Mouse (Mus musculus): ENCODE data around the gene Ccdc185. TPM values are rescaled to one million over a fixed set of nuclear protein-coding genes. Genes with fewer than 3 reads are reported as not detected.
A peak's percentile ranks its signal among the peaks of the same experiment; 100 is the strongest.

The Ccdc185 gene
- total RNA-seq, 2 experiments from 2014 or later = not detected

DNA sequence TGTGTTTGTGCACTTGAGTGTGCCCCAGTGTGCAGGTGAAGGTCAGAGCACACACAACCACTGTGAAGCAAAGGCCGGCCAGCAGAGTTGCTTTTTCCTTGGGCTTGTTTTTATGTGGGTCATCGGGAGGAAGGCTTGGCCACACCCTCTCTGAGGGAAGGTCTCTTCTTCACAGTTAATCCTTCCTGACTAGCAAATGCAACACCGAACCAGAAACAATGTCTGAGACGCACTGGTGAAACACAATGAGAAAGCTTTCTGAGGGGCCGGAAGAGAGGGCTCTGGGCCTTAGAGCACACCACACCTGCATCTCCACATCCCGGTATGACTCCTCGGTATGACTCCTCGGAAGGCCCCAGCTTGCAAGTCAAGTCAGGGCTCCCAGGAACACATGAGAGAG is 2.3 kb upstream of the Ccdc185 start:
- ATAC-seq (replicated peaks; ENCODE audit: low FRiP score, low TSS enrichment, poor library complexity, severe bottlenecking) = no peak

DNA sequence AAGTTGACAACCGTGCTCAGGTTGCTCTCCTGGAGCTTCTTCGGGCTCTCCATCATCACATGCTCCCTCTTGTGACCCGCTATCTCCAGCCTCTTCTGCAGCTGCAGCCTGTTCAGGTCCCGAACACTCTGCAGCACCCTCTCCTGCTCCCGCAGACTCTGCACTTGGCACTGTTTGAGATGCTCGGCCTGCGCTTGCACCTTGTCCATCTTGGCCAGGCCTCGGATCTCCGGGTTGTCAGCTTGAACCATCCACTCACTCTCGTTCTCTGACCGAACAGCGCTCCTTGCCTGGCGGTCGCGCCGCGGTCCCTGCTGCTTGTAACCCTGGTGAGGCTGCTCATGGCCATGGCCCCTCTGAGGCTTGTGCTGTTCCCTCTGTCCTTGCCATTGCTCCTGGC is 1.1 kb downstream of the Ccdc185 start:
- ATAC-seq (replicated peaks; ENCODE audit: low FRiP score, low TSS enrichment, poor library complexity, severe bottlenecking) = no peak

DNA sequence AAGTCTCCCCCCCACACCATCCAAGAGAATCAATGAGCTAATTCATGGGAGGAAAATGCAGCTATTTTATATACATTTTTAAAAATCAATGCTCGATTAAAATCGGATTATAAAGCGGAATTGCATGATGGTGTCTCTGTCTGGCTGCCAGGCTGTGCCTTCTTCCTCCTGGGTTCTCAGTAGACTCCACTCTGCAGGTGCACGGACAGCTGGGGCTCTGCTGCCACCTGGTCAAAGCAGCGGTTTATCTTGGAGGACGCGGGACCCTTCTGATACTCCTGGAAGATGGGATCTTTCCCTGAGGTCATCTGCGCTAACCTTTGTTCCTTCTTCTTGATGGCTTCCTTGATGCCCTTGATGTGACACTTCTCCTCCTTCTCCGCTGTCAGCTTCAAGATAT is 1.9 kb downstream of the Ccdc185 start:
- no peak for ATAC-seq (replicated peaks; ENCODE audit: low FRiP score, low TSS enrichment, poor library complexity, severe bottlenecking)

DNA sequence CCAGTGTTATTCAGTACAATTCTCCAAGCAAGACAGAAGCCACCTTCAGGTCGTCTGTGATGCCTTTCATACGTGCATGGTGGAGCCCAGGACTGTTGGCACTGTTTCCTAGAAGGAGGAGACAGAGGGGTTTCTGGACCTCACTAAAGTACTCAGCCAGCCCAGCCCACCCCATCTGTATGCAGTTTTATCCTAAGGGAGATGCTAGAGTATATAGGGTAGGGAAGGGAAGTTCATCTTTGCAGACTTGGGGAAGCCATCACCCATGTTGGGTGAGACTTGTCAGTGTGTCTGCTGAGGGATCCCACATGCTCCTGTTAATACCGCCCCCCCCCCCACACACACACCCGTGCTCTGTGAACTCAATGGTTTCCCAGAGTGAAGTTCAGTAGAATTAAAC is 13.1 kb downstream of the Ccdc185 start:
- 0 out of 2 replicates have a peak, but pooled peaks have one; percentile 18 for ATAC-seq (replicated peaks; ENCODE audit: low FRiP score, low TSS enrichment, poor library complexity, severe bottlenecking)

DNA sequence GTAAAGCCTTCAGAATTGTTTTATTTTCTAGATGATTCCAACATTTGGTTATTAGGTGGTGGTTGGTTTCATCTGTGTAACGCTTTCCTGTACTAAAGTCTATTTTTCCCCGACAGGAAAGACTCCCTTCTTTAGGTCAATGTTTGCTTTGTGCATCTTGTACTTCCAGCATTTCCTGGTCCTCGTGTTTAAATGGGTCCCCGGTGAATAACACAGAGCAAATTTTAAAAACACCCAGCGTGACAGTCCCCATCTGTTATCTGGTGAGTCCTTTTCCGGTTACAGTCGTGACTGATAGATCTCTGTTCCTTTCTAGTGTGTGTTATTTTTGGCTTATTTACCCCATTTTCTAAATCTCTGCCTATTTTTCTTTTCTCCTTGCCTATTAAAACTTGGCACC is 16.3 kb downstream of the Ccdc185 start:
- ATAC-seq (replicated peaks; ENCODE audit: low FRiP score, low TSS enrichment, poor library complexity, severe bottlenecking) = no peak

DNA sequence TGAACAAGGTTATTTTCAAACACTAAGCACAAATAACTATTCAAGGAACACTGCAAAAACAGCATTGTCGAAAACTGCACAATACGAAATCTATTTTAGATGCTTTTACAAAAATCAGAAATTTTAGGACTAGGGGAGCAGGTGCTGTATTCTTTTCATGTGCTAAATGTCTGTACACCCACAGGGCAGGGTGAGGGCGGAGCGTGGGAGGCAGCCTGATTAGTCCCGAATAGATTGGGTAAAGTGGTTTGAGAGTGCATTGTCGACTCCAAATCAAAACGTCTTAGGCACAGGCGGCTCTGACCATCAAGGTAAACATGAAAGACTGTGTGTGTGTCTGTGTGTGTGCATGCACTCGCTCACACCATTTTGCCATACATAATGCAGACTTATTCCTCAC is 20.0 kb downstream of the Ccdc185 start:
- ATAC-seq (replicated peaks; ENCODE audit: low FRiP score, low TSS enrichment, poor library complexity, severe bottlenecking) = no peak

DNA sequence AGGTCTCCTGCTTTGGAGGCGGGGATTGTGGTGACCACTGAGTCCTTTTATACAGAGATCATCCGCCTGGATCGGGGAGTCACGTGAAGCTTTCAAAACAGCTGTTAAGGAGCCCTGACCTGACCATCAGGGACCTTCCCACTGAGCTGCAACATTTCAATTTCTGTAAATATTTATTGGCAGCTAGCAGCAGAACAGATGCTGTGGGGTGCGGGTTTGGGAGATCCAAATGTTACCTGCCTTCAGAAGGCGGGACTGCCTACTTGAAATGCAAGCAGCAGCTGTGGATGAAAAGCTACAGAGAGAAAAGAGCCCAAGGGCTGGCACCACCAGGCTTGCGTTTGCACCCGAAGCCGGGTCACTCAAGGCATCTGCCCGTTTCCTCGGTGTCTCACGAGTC is 21.4 kb downstream of the Ccdc185 start:
- ATAC-seq (replicated peaks; ENCODE audit: low FRiP score, low TSS enrichment, poor library complexity, severe bottlenecking) = no peak

DNA sequence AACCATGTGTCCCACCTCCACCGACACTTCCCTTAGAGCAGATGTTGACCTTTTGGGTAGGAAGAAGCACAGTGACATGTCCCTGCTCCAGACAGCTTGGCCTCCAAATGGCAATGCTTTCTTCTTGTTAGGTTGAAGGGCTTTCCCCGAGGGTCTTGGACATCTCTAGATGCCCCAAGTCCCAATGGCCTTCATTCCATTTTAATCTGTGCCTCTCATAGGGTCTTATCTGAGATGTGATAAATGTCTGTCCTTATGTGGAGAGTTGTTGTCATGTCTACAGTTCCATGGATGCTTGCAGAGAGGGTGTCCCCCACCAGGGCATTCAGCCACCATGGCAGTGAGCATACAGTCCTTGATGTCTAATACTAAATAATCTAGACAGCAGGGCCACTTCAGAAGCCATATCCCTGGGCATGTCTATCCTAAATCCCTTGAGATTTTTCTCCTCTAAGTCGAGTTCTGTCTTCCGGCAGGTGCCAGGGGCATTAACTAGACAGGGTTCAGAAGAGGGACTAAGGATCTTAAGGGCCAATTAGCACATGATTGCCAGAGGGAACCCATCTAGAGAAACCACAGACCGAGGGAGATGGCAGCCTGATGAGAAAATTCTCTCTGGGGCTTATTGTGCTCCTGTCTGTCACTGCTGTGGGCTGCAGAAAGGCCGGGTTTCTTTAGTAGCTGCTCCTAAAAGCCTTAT is 34.6 kb downstream of the Ccdc185 start:
- no peak for ATAC-seq (replicated peaks; ENCODE audit: low FRiP score, low TSS enrichment, poor library complexity, severe bottlenecking)

DNA sequence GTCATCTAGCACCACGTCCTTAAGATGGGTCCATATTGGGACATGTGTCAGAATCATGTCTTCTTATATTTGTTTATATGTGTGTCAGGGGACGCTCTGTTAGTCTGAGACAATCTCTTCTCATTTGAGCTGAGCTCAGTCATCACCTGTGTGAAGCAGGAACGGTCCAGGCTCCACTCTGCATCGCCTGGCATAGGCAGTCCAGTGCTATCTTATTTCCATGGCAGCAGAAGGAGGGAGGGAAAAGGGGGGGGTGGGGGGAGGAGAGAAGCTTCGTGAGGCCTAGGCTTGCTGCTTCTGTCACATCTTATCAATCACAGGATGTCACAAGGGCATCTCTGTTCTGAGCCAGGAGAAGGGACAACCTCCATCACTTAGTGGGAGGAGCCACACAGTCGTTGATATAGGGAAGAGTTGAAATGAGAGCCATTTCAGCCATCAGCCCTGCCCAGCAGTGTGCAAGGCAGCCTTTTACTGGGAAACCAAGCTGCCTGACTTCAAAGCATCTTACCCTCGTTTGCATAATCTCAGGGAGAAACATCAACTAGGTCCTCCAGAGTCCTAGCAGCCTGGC is 37.5 kb downstream of the Ccdc185 start:
- ATAC-seq (replicated peaks; ENCODE audit: low FRiP score, low TSS enrichment, poor library complexity, severe bottlenecking) = no peak

DNA sequence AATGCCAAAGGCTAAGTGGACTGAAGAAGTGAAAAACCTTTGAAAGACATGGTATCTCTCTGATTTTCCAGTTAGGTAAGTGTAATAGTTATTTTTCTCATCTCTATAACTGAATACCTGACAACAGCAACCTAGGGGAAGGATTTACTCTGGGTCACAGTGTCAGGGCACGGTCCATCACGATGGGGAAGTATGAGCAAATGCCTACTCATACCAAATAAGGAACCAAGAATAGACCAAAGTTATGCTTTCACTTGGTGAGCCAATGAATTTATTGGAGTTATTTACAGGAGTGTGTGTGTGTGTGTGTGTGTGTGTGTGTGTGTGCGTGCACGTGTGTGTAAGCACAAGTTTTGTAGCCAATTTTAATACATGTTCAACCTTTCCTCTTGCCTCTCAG is 41.5 kb downstream of the Ccdc185 start:
- ATAC-seq (replicated peaks; ENCODE audit: low FRiP score, low TSS enrichment, poor library complexity, severe bottlenecking) = no peak

DNA sequence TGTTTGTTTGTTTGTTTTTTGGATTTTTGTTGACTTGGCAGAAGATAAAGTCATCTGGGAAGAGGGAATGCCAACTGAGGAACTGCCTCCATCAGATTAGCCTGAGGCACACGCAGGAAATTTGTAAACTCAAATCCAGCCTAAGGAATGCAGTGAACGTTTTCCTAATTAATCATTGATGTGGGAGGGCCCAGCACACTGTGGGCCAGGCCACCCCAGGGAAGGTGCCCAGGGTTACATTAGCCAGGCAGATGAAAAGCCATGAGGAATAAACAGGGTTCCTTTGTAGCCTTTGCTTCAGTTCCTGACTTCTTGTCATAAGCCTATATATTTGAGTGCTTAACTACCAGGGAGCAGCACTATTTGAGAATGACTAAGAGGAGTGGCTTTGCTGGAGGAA is 44.1 kb downstream of the Ccdc185 start:
- no peak for ATAC-seq (replicated peaks; ENCODE audit: low FRiP score, low TSS enrichment, poor library complexity, severe bottlenecking)

DNA sequence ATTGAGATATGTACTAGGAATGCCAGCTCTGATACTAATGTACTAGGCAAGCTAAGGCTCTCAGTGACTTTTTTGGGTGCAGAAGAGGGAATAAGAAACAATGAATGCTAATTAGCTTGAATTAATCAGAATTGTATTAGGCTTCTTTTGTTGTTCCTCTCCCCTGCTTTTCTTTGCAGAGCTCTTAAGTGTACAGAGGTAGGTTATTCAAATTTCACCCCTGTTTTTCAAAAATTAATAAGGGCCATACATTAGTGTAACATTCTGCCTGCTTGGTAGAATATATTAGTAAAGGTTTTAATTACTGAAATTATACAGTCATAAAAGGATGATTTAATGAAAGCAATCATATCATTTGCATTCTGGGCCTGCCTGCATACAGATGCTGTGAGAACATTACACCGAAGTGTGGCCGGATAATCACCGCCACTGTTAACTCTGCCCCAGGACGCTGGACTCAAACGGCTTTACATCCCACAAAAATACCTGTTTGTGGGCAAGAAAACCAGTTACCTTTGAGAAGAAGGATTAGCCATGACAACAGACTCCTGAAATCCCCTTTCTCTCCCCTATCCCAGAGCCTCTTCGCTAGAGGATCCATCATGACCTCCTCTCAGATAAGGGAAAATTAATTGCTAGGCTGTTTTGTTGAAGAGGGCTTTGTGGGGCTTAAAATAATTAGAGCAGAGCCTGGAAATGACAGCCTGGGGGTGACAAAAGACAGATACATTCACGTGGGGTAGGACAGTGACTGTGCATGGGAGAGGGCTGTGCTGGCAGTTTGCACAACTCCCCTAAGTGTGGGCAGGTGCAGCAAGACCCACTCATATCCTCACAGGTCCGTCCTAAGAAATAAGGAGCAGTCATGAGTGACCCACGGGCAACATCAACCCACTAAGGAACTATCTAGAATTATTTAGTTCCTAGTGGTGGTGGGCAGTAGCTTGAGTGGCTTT is 49.3 kb downstream of the Ccdc185 start:
- no peak for ATAC-seq (replicated peaks; ENCODE audit: low FRiP score, low TSS enrichment, poor library complexity, severe bottlenecking)

Other genes with a start within 250 kb of the Ccdc185 start
- 2.4 and 6.1 TPM in 2 replicates for gene Capn2, start 231.6 kb downstream of the Ccdc185 start, total RNA-seq (2014; fragmentation: Nextera tagmentation)
- gene Capn2, start 231.6 kb downstream of the Ccdc185 start, total RNA-seq (2017) = 7.2 and 16.2 TPM in 2 replicates
- gene Capn8, start 184.2 kb downstream of the Ccdc185 start, total RNA-seq (2014; fragmentation: Nextera tagmentation) = not detected in 2 replicates
- not detected in 2 replicates for gene Capn8, start 184.2 kb downstream of the Ccdc185 start, total RNA-seq (2017)
- 0.12 and 0.26 TPM in 2 replicates for gene Susd4, start 14.7 kb upstream of the Ccdc185 start, total RNA-seq (2014; fragmentation: Nextera tagmentation)
- gene Susd4, start 14.7 kb upstream of the Ccdc185 start, total RNA-seq (2017) = not detected in 2 replicates
- not detected in 2 replicates for gene Tlr5, start 205.6 kb upstream of the Ccdc185 start, total RNA-seq (2014; fragmentation: Nextera tagmentation)
- gene Tlr5, start 205.6 kb upstream of the Ccdc185 start, total RNA-seq (2017) = not detected in 2 replicates

Data from megakaryocyte-erythroid progenitor cell, adult 5-6 weeks (primary cell).